Mouse (Mus musculus) lung, postnatal 0 days (tissue): ENCODE measurements around the gene Polr1d.

ENCODE experiments used
- CTCF ChIP-seq: IDR thresholded peaks from 2 replicates; pipeline ENCODE4 v1.5.1; 2016; ENCODE audit warnings: antibody characterized with exemption, mild to moderate bottlenecking
- EP300 ChIP-seq: IDR thresholded peaks from 2 replicates; pipeline ENCODE4 v1.6.1; 2016; ENCODE audit warnings: antibody characterized with exemption, mild to moderate bottlenecking, control low read depth

DNA sequence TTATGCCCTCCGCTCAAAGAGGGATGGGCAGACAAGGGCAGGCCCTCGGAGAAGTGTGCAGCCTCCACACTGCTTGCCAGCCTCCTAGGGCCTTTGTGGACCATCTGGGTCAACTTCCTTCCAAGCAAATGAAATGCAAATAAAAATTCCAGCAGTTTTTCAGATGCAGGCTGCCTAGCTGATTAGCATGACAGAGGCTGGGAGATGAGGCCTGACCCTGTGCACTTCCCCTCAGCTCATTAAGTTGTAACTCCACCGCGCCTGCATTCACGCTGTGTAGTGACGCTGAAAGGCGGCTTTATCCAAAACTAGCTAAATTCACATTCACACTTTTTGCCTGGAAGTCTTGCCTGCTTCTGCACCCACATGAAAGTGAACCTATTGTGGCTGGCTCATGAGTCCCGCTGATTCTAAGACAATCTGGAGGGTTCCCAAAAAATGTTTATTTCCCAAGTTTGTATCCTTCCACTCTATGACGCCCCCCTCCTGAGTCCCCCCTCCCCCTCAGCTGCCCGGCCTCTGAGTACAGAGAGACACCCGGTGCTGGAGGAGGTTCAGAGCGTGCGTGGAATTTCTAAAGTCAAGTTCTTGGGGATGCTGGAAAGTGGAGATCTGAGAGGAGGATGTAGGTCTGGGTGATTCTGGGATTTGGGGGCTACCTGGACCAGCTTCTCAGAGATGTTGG lies 78.7 kb downstream of the Polr1d start:
- TF ChIP-seq CTCF (no peak), EP300 (no peak)
